Mouse (Mus musculus): ENCODE data around the gene Akap7. TPM values are rescaled to one million over a fixed set of nuclear protein-coding genes. Genes with fewer than 3 reads are reported as not detected.

Akap7 gene
- total RNA-seq (2012; rRNA removed) (1.9 and 2.9 TPM in 2 replicates), polyA plus RNA-seq (2012; ENCODE audit: insufficient read depth in 1 of 2, insufficient read length in 2 of 2, low read depth in 1 of 2, low replicate concordance in 2 of 2, missing spikeins in 1 of 2) (1 to 10 TPM in 1 of 2 experiments, not detected in 1; 7.7 TPM)

DNA sequence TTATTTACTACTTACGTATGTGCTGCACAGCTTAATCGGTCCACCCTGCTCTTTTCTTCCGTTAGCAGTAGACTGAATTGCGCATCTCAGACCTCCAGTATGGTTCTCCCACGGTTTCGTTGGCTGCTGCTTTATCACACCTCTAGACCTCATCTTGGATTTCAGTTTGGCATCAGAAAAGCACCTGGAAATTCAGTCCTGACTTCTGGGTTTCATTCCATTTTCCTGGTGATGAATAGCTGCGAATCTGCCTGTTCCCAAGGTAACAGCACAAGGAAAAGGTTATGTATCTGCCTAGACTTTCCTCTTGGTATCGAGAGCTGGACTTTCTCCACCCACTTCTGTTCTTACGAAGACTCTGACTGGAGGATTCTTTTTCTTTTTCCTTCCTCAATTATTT, at the start of gene Akap7:
Gene Akap7, minus strand, starts transcription at position 101 of the 400 bp plus-strand sequence.
- Histone ChIP-seq H3K79me2 (ENCODE audit: control insufficient read depth, insufficient read depth, low read length, poor library complexity) (no peaks in the 10 kb centered on the region), H3K9me3 (replicated peaks; ENCODE audit: insufficient read depth, low read length) (no peaks in the 10 kb centered on the region), H3K27ac (ENCODE audit: control insufficient read depth, low read depth, low read length) (no peak within 1 kb of the TSS), H3K27me3 (ENCODE audit: control insufficient read depth in 1 of 2, insufficient read depth in 2 of 2, low read length in 2 of 2) (no peaks in the 10 kb centered on the region; a peak in 1 of 4 replicates), H3K36me3 (ENCODE audit: control insufficient read depth in 1 of 2, insufficient read depth in 2 of 2, low read length in 2 of 2) (peaks cover 0 to 11% of the 10 kb centered on the region in 2 experiments; a peak in 2 of 4 replicates), H3K4me3 (ENCODE audit: control insufficient read depth in 1 of 2, insufficient read depth in 1 of 2, low read depth in 2 of 2, low read length in 2 of 2) (no peak within 1 kb of the TSS), H3K4me1 (ENCODE audit: control insufficient read depth in 1 of 2, insufficient read depth in 2 of 2, low read length in 2 of 2) (peaks cover 0 to 8% of the 10 kb centered on the region in 2 experiments; a peak in 1 of 4 replicates), H3K9ac (ENCODE audit: control insufficient read depth, low read depth, low read length, poor library complexity, severe bottlenecking) (no peak within 1 kb of the TSS)
- DNase-seq (ENCODE audit: low read depth, low spot score) = no peak
- TF ChIP-seq SMC3 (IDR thresholded peaks at IDR 0.05; ENCODE audit: low read depth, low read length) (no peak), GATA1 (IDR thresholded peaks at IDR 0.05; ENCODE audit: low read depth, low read length) (no peak), ETS1 (IDR thresholded peaks at IDR 0.05; ENCODE audit: low read depth, low read length) (no peak), UBTF (IDR thresholded peaks at IDR 0.05; ENCODE audit: borderline replicate concordance, insufficient read depth, low read depth, low read length) (no peak), TCF12 (IDR thresholded peaks at IDR 0.05; ENCODE audit: low read depth, low read length) (no peak), NELFE (IDR thresholded peaks at IDR 0.05; ENCODE audit: low read depth, low read length) (no peak), JUND (IDR thresholded peaks at IDR 0.05; ENCODE audit: low read depth, low read length) (no peak), ZC3H11A (IDR thresholded peaks at IDR 0.05; ENCODE audit: low read depth, low read length) (no peak), MAX (IDR thresholded peaks at IDR 0.05; ENCODE audit: low read length) (no peak), HCFC1 (IDR thresholded peaks at IDR 0.05; ENCODE audit: low read depth, low read length) (no peak), GABPA (IDR thresholded peaks at IDR 0.05; ENCODE audit: low read depth, low read length) (no peak)

DNA sequence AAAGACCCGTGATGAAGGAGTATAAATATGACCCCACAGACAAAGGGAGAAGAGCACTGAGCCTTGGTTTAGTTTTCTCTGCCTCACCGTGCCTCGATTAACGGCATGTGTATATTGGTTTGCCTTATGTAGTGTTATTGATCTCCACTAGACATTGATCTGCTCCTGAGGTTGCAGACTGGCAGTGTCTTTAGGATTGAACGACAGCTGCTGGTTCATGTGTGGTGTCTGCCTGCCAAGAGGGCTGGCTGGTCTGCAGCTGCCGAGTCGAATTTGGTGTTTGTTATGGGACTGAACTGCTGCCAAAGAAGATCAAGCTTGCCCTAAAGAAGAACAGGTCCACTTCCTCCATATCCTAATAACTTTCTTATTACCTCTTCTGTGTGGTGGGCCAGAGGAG, 46.7 kb upstream of the Akap7 start:
- TF ChIP-seq TCF12 (IDR thresholded peaks at IDR 0.05; ENCODE audit: low read depth, low read length) (no peak), MYB (IDR thresholded peaks at IDR 0.05; ENCODE audit: low read depth, low read length) (no peak), POLR2AphosphoS2 (IDR thresholded peaks at IDR 0.05; ENCODE audit: low read length) (no peak), USF1 (IDR thresholded peaks at IDR 0.05; ENCODE audit: low read depth, low read length) (no peak), ZNF384 (IDR thresholded peaks at IDR 0.05; ENCODE audit: low read depth, low read length) (no peak), EP300 (IDR thresholded peaks at IDR 0.05; ENCODE audit: low read depth in 1 of 2, low read length in 2 of 2) (no peak), KAT2A (conservative IDR thresholded peaks at IDR 0.05; ENCODE audit: low read depth, low read length) (no peak), TAL1 (IDR thresholded peaks at IDR 0.05; ENCODE audit: low read length) (no peak), GATA1 (IDR thresholded peaks at IDR 0.05; ENCODE audit: low read depth, low read length) (no peak), E2F4 (IDR thresholded peaks at IDR 0.05; ENCODE audit: borderline replicate concordance, low read depth, low read length) (no peak), SMC3 (IDR thresholded peaks at IDR 0.05; ENCODE audit: low read depth, low read length) (no peak), NELFE (IDR thresholded peaks at IDR 0.05; ENCODE audit: low read depth, low read length) (no peak), ELF1 (IDR thresholded peaks at IDR 0.05; ENCODE audit: low read depth, low read length) (no peak), USF2 (IDR thresholded peaks at IDR 0.05; ENCODE audit: borderline replicate concordance in 1 of 2, insufficient read depth in 1 of 2, low read depth in 1 of 2, low read length in 2 of 2) (no peak), MYC (IDR thresholded peaks at IDR 0.05; ENCODE audit: low read depth, low read length) (no peak)
- H3K79me2 ChIP-seq (ENCODE audit: control insufficient read depth, insufficient read depth, low read length, poor library complexity) = no peaks in the 10 kb centered on the region
- no peak overlapping the region for H3K4me3 ChIP-seq (ENCODE audit: control insufficient read depth in 1 of 2, insufficient read depth in 1 of 2, low read depth in 2 of 2, low read length in 2 of 2)
- peaks cover 0 to 3% of the 10 kb centered on the region in 2 experiments; a peak in 2 of 4 replicates for H3K27me3 ChIP-seq (ENCODE audit: control insufficient read depth in 1 of 2, insufficient read depth in 2 of 2, low read length in 2 of 2)
- H3K4me1 ChIP-seq (ENCODE audit: control insufficient read depth in 1 of 2, insufficient read depth in 2 of 2, low read length in 2 of 2) = no peaks in the 10 kb centered on the region
- H3K36me3 ChIP-seq (ENCODE audit: control insufficient read depth in 1 of 2, insufficient read depth in 2 of 2, low read length in 2 of 2) = no peaks in the 10 kb centered on the region
- H3K9me3 ChIP-seq (replicated peaks; ENCODE audit: insufficient read depth, low read length) = no peaks in the 10 kb centered on the region
- no peak overlapping the region for H3K27ac ChIP-seq (ENCODE audit: control insufficient read depth, low read depth, low read length)
- DNase-seq (ENCODE audit: low read depth, low spot score) = no peak
- H3K9ac ChIP-seq (ENCODE audit: control insufficient read depth, low read depth, low read length, poor library complexity, severe bottlenecking) = no peak overlapping the region
